Mouse (Mus musculus) heart, postnatal 0 days (tissue): Measurements from ENCODE around the gene Ociad1. TPM values are rescaled to one million over a fixed set of nuclear protein-coding genes. Genes with fewer than 3 reads are reported as not detected.

ENCODE experiments used
- ATAC-seq: fragments of 200-750 bp; cut with Nextera tagmentation; 2 replicates; pipeline ENCODE4 v1.8.0; 2017; ENCODE audit warnings: low read depth, moderate number of reproducible peaks, moderate library complexity; ENCODE audit not compliant: insufficient read depth
- DNase-seq: peaks from one replicate; pipeline ENCODE4 v3.0.0-alpha.2; 2016; ENCODE audit warnings: low spot score
- H3K27ac ChIP-seq: fragments of 300-500 bp; sonication (generic); 2 replicates; pipeline ENCODE4 v1.5.1; 2014; ENCODE audit warnings: low read depth, mild to moderate bottlenecking
- H3K27me3 ChIP-seq: fragments of 300-500 bp; sonication (generic); 2 replicates; pipeline ENCODE4 v1.6.1; 2014; ENCODE audit warnings: low read length, mixed read lengths; ENCODE audit not compliant: control insufficient read depth, insufficient read depth
- H3K36me3 ChIP-seq: fragments of 300-500 bp; sonication (generic); replicated peaks from 2 replicates; pipeline ENCODE4 v1.6.1; 2014; ENCODE audit warnings: low read length, mixed read lengths; ENCODE audit not compliant: control insufficient read depth, insufficient read depth
- H3K4me1 ChIP-seq: fragments of 300-500 bp; sonication (generic); 2 replicates; pipeline ENCODE4 v1.6.1; 2014; ENCODE audit warnings: antibody characterized with exemption; ENCODE audit not compliant: control insufficient read depth, insufficient read depth
- H3K4me2 ChIP-seq: fragments of 300-500 bp; sonication (generic); 2 replicates; pipeline ENCODE4 v1.6.1; 2014; ENCODE audit warnings: low read depth, mild to moderate bottlenecking, low read length, moderate library complexity
- H3K4me3 ChIP-seq: fragments of 300-500 bp; sonication (generic); 2 replicates; pipeline ENCODE4 v1.5.1; 2014; ENCODE audit warnings: low read depth, low read length
- H3K9ac ChIP-seq: fragments of 300-500 bp; sonication (generic); replicated peaks from 2 replicates; pipeline ENCODE4 v1.6.1; 2014; ENCODE audit warnings: low read depth, low read length, mixed read lengths
- H3K9me3 ChIP-seq: fragments of 300-500 bp; sonication (generic); replicated peaks from 2 replicates; pipeline ENCODE4 v1.6.1; 2016; ENCODE audit warnings: low read length; ENCODE audit not compliant: control insufficient read depth
- CTCF ChIP-seq: IDR thresholded peaks from 2 replicates; pipeline ENCODE4 v1.5.1; 2016; ENCODE audit warnings: antibody characterized with exemption, control low read depth, low read depth
- EP300 ChIP-seq: IDR thresholded peaks from 2 replicates; pipeline ENCODE4 v1.6.1; 2016; ENCODE audit warnings: antibody characterized with exemption, low read depth
- WGBS: fragments of 180-500 bp; shearing (Covaris S2); extraction: QIAGEN DNeasy Blood & Tissue Kit; methylation state at CpG from one replicate; pipeline ENCODE4 v1.1.7; 2014; 5-methylcytosine and 5-hydroxymethylcytosine counted together
- polyA plus RNA-seq: library from polyadenylated mRNA; unstranded; fragments of >200 nt; fragmentation: Nextera tagmentation; extraction: Ambion mirVana; gene quantifications from 2 replicates; pipeline ENCODE4 v1.2.1, GENCODE M21; 2015
- total RNA-seq: library from RNA; depleted of rRNA; stranded (reverse); fragments of >200 nt; gene quantifications from 2 replicates; pipeline ENCODE4 v1.2.3, GENCODE M21; 2014; ENCODE audit warnings: low replicate concordance; rRNA removed

Gene Ociad1
- total and polyA plus RNA-seq, 2 experiments from 2014 or later = 131 to 265 TPM

DNA sequence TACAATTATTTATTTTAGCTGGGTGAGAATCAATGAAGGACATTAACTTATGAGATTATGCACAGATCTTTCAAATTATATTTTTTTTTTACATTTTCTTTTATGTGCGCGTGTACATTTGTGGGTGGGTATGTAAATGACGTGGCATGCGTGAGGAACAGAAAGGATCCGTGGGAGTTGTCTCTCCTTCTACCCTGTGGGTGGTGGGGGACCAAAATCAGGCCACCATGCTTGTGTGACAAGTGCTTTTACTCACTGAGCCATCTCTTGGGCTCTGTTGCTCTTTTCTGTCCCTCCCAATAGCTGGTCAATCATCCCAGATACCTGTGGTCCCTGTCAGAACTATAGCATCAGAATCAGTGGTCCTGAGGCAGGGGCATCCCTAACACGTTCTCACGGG is 69.8 kb downstream of the Ociad1 start:
- Histone ChIP-seq H3K4me3 (no peak overlapping the region), H3K9me3 (no peaks in the 10 kb centered on the region), H3K9ac (no peak overlapping the region), H3K4me2 (no peak overlapping the region), H3K27me3 (no peaks in the 10 kb centered on the region), H3K36me3 (no peaks in the 10 kb centered on the region), H3K27ac (no peak overlapping the region), H3K4me1 (peaks cover 9% of the 10 kb centered on the region; the same call in 1 of the 2 replicates)
- no peak for TF ChIP-seq CTCF
- no peak for TF ChIP-seq EP300
- DNase-seq (no peak), ATAC-seq (no peak)
- WGBS = 89% methylated on average over 7 of the region's 7 CpGs

DNA sequence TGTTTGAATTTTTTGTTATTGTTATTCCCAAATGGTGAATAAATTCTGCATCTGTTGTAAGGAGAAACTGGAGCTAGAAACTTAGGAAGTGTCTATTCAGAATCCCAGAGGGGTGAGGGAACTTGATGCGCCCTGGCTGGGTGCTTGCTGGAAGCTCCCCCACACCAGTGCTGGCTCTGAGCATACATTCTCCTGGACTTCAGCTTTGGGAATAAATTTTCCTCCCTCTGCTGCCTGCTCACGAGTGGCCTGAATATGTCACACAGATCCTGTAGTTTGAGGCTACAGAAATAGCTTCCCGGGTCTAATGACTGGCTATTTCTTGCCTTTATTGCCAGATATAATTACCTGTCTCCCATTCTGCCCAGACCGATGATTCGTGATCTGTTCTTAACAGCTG is 70.2 kb downstream of the Ociad1 start:
- WGBS = 72% methylated on average over 5 of the region's 5 CpGs
- Histone ChIP-seq H3K9ac (no peak overlapping the region), H3K36me3 (no peaks in the 10 kb centered on the region), H3K27me3 (no peaks in the 10 kb centered on the region), H3K27ac (no peak overlapping the region), H3K4me2 (no peak overlapping the region), H3K9me3 (no peaks in the 10 kb centered on the region), H3K4me3 (no peak overlapping the region), H3K4me1 (peaks cover 9% of the 10 kb centered on the region; the same call in 1 of the 2 replicates)
- DNase-seq (no peak), ATAC-seq (no peak)
- TF ChIP-seq EP300 (no peak), CTCF (no peak)

Other genes starting within 250 kb of the Ociad1 start
- gene Fryl, start 36.2 kb upstream of the Ociad1 start, total RNA-seq = 43.0 and 46.1 TPM in 2 replicates
- gene Fryl, start 36.2 kb upstream of the Ociad1 start, polyA plus RNA-seq = 16.9 and 19.3 TPM in 2 replicates
- gene Ociad2, start 48.2 kb downstream of the Ociad1 start, total RNA-seq = 6.7 and 13.3 TPM in 2 replicates
- 16.7 and 19.6 TPM in 2 replicates for gene Ociad2, start 48.2 kb downstream of the Ociad1 start, polyA plus RNA-seq
- gene Cwh43, start 113.3 kb downstream of the Ociad1 start, total RNA-seq = not detected in 2 replicates
- gene Cwh43, start 113.3 kb downstream of the Ociad1 start, polyA plus RNA-seq = 0.08 TPM in 1 of 2 replicates, not detected in the other
- gene Dcun1d4, start 188.2 kb downstream of the Ociad1 start, total RNA-seq = 5.2 and 5.6 TPM in 2 replicates
- 9.9 and 10.4 TPM in 2 replicates for gene Dcun1d4, start 188.2 kb downstream of the Ociad1 start, polyA plus RNA-seq